Mouse (Mus musculus): ENCODE results near the gene Lamb2. TPM values are rescaled to one million over a fixed set of nuclear protein-coding genes. Genes with fewer than 3 reads are reported as not detected.
A peak's percentile ranks its signal among the peaks of the same experiment; 100 is the strongest.

The Lamb2 gene
- polyA plus RNA-seq, 1 experiment from 2014 or later, result 19.2 TPM

- no peak for ATAC-seq (ENCODE audit: low FRiP score, low TSS enrichment)
- H3K36me3 ChIP-seq (ENCODE audit: control insufficient read depth, insufficient read depth, low read length), result peaks cover 14% of the 10 kb centered on the region; the same call in 1 of the 2 replicates
- no peaks in the 10 kb centered on the region for H3K27me3 ChIP-seq (ENCODE audit: control insufficient read depth, insufficient read depth, low read length)
- peak overlapping the region; percentile 93 for H3K27ac ChIP-seq (replicated peaks)
- no peak for DNase-seq (ENCODE audit: low spot score)
- peaks cover 3% of the 10 kb centered on the region; the same call in 1 of the 2 replicates for H3K4me1 ChIP-seq (replicated peaks; ENCODE audit: control insufficient read depth, insufficient read depth)
- H3K4me3 ChIP-seq (ENCODE audit: low read depth, low read length), result peak overlapping the region; percentile 60
- no peak for TF ChIP-seq EP300 (optimal IDR thresholded peaks at IDR 0.05)
- no peak for TF ChIP-seq CTCF (IDR thresholded peaks at IDR 0.05; ENCODE audit: low read depth)
- 55% methylated on average over 5 of the region's 5 CpGs for WGBS
- H3K9me3 ChIP-seq (ENCODE audit: control insufficient read depth, low read length), result no peaks in the 10 kb centered on the region
- peak overlapping the region; percentile 63 for H3K4me2 ChIP-seq (replicated peaks; ENCODE audit: low read depth)
- no peak overlapping the region; the same call in 1 of the 2 replicates for H3K9ac ChIP-seq (ENCODE audit: low read length)
Observed at GRCm38 (mm10) chr9:108461675-108462074, 17.9 kb upstream of the Lamb2 start.

DNA sequence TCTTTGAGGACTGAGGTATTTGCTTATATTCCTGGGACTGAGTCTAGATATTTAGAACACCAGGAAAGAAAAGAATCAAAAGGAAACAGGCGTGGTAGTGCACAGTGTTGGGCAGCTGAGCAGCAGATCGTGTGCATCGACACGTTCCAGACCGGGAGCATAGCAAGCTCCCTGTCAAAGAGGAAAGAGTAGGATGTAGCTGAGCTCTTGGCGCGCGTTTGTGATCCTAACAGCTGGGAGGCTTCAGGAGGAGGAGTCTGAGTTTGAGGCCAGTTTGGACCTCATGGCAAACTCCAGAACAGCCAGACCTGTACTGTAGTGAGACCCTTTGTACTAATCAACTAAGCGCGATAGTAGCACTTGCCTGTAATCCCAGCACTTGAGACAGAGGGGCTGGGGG is 17.3 kb upstream of the Lamb2 start:
- no peak overlapping the region for H3K4me3 ChIP-seq (ENCODE audit: low read depth, low read length)
- H3K27ac ChIP-seq (replicated peaks), result peak overlapping the region; percentile 93
- ATAC-seq (ENCODE audit: low FRiP score, low TSS enrichment), result peak; percentile 33; the same call in 1 of the 2 replicates
- DNase-seq (ENCODE audit: low spot score), result peak; percentile 36
- no peaks in the 10 kb centered on the region for H3K9me3 ChIP-seq (ENCODE audit: control insufficient read depth, low read length)
- peak overlapping the region; percentile 41; the same call in 1 of the 2 replicates for H3K9ac ChIP-seq (ENCODE audit: low read length)
- TF ChIP-seq EP300 (optimal IDR thresholded peaks at IDR 0.05), result no peak
- TF ChIP-seq CTCF (IDR thresholded peaks at IDR 0.05; ENCODE audit: low read depth), result no peak
- H3K36me3 ChIP-seq (ENCODE audit: control insufficient read depth, insufficient read depth, low read length), result peaks cover 14% of the 10 kb centered on the region; the same call in 1 of the 2 replicates
- peak overlapping the region; percentile 63 for H3K4me2 ChIP-seq (replicated peaks; ENCODE audit: low read depth)
- H3K4me1 ChIP-seq (replicated peaks; ENCODE audit: control insufficient read depth, insufficient read depth), result peaks cover 3% of the 10 kb centered on the region; the same call in 1 of the 2 replicates
- no peaks in the 10 kb centered on the region for H3K27me3 ChIP-seq (ENCODE audit: control insufficient read depth, insufficient read depth, low read length)
- WGBS, result 32% methylated on average over 10 of the region's 10 CpGs

DNA sequence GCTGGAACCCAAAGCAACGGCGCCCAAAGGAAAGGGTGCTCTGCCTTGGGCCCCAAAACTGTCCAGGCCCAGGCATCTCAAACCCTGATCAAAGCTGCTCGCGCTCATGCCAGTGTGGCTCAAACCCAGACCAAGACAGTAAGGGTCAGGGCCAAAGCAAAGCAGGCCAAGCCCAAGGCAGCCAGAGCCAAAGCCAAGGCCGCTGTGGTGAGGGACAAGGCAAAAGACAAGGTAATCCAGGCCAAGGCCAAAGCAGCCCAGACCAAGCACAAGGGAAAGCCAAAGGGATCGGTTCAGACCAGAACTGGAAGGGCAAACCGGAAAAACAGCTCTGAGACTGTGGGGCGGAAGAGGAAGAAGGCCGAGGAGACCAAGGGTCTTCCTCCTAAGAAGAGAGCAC is 15.8 kb upstream of the Lamb2 start:
- H3K9ac ChIP-seq (ENCODE audit: low read length), result no peak overlapping the region
- H3K27ac ChIP-seq (replicated peaks), result no peak overlapping the region
- H3K9me3 ChIP-seq (ENCODE audit: control insufficient read depth, low read length), result no peaks in the 10 kb centered on the region
- H3K4me2 ChIP-seq (replicated peaks; ENCODE audit: low read depth), result no peak overlapping the region
- H3K4me1 ChIP-seq (replicated peaks; ENCODE audit: control insufficient read depth, insufficient read depth), result peaks cover 3% of the 10 kb centered on the region; the same call in 1 of the 2 replicates
- DNase-seq (ENCODE audit: low spot score), result no peak
- WGBS, result 93% methylated on average over 9 of the region's 9 CpGs
- no peak overlapping the region for H3K4me3 ChIP-seq (ENCODE audit: low read depth, low read length)
- TF ChIP-seq EP300 (optimal IDR thresholded peaks at IDR 0.05) (no peak), CTCF (IDR thresholded peaks at IDR 0.05; ENCODE audit: low read depth) (no peak)
- H3K36me3 ChIP-seq (ENCODE audit: control insufficient read depth, insufficient read depth, low read length), result peaks cover 14% of the 10 kb centered on the region; the same call in 1 of the 2 replicates
- H3K27me3 ChIP-seq (ENCODE audit: control insufficient read depth, insufficient read depth, low read length), result no peaks in the 10 kb centered on the region
- ATAC-seq (ENCODE audit: low FRiP score, low TSS enrichment), result no peak

DNA sequence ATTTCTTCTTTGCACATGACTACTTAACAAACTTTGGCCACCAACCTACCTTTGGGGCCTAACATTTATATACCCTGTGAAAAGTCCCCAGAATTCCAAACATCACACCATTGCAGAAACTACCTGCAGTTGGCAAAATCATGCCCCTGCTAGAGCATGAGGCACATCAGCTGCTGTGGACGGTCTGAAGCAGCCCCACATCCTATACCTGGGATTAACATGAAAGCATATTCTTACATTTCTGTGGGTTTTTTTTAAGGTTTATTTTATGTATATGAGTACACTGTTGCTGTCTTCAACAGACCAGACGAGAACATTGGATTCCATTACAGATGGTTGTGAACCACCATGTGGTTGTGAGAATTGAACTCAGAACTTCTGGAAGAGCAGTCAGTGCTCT is 13.3 kb upstream of the Lamb2 start:
- H3K36me3 ChIP-seq (ENCODE audit: control insufficient read depth, insufficient read depth, low read length), result peaks cover 14% of the 10 kb centered on the region; the same call in 1 of the 2 replicates
- no peak overlapping the region for H3K4me3 ChIP-seq (ENCODE audit: low read depth, low read length)
- peaks cover 3% of the 10 kb centered on the region; the same call in 1 of the 2 replicates for H3K4me1 ChIP-seq (replicated peaks; ENCODE audit: control insufficient read depth, insufficient read depth)
- no peak overlapping the region for H3K9ac ChIP-seq (ENCODE audit: low read length)
- no peaks in the 10 kb centered on the region for H3K9me3 ChIP-seq (ENCODE audit: control insufficient read depth, low read length)
- H3K27ac ChIP-seq (replicated peaks), result no peak overlapping the region
- TF ChIP-seq EP300 (optimal IDR thresholded peaks at IDR 0.05) (no peak), CTCF (IDR thresholded peaks at IDR 0.05; ENCODE audit: low read depth) (no peak)
- DNase-seq (ENCODE audit: low spot score) (no peak), ATAC-seq (ENCODE audit: low FRiP score, low TSS enrichment) (no peak)
- H3K4me2 ChIP-seq (replicated peaks; ENCODE audit: low read depth), result no peak overlapping the region
- no peaks in the 10 kb centered on the region for H3K27me3 ChIP-seq (ENCODE audit: control insufficient read depth, insufficient read depth, low read length)
- WGBS, result 91% methylated on average over 2 of the region's 2 CpGs

DNA sequence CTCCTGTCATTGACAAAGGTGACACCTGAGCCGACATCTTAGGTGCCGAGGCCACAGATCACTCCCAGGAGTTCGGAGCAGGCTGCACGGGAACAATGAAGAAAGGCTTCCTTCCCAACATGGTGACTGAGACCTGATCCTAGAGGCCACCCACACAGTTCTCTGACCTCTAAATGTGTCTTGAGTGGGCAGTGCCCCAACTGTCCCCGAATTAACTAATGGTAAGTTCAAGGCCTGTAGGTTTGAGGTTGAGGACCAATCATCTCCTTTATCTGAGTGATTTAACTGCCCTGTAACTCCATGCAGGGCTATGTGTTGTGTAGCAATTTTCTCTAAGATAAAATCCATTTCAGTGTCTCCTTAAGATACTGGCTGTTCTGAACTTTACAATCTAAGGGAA is 10.1 kb upstream of the Lamb2 start:
- H3K4me3 ChIP-seq (ENCODE audit: low read depth, low read length), result no peak overlapping the region
- H3K27me3 ChIP-seq (ENCODE audit: control insufficient read depth, insufficient read depth, low read length), result no peaks in the 10 kb centered on the region
- H3K4me1 ChIP-seq (replicated peaks; ENCODE audit: control insufficient read depth, insufficient read depth), result no peaks in the 10 kb centered on the region
- TF ChIP-seq CTCF (IDR thresholded peaks at IDR 0.05; ENCODE audit: low read depth), result no peak
- TF ChIP-seq EP300 (optimal IDR thresholded peaks at IDR 0.05), result no peak
- ATAC-seq (ENCODE audit: low FRiP score, low TSS enrichment), result no peak
- 64% methylated on average over 5 of the region's 5 CpGs for WGBS
- no peak for DNase-seq (ENCODE audit: low spot score)
- no peaks in the 10 kb centered on the region for H3K9me3 ChIP-seq (ENCODE audit: control insufficient read depth, low read length)
- H3K9ac ChIP-seq (ENCODE audit: low read length), result no peak overlapping the region
- H3K27ac ChIP-seq (replicated peaks), result no peak overlapping the region
- peaks cover 3% of the 10 kb centered on the region; the same call in 1 of the 2 replicates for H3K36me3 ChIP-seq (ENCODE audit: control insufficient read depth, insufficient read depth, low read length)
- no peak overlapping the region for H3K4me2 ChIP-seq (replicated peaks; ENCODE audit: low read depth)

GRCm38 (mm10) chr9:108469845-108470244 is 9.7 kb upstream of the Lamb2 start:
- TF ChIP-seq CTCF (IDR thresholded peaks at IDR 0.05; ENCODE audit: low read depth), result no peak
- no peak for TF ChIP-seq EP300 (optimal IDR thresholded peaks at IDR 0.05)
- Histone ChIP-seq H3K27ac (replicated peaks) (no peak overlapping the region), H3K27me3 (ENCODE audit: control insufficient read depth, insufficient read depth, low read length) (no peaks in the 10 kb centered on the region), H3K9me3 (ENCODE audit: control insufficient read depth, low read length) (no peaks in the 10 kb centered on the region), H3K9ac (ENCODE audit: low read length) (no peak overlapping the region), H3K4me2 (replicated peaks; ENCODE audit: low read depth) (no peak overlapping the region), H3K36me3 (ENCODE audit: control insufficient read depth, insufficient read depth, low read length) (peaks cover 3% of the 10 kb centered on the region; the same call in 1 of the 2 replicates), H3K4me1 (replicated peaks; ENCODE audit: control insufficient read depth, insufficient read depth) (no peaks in the 10 kb centered on the region), H3K4me3 (ENCODE audit: low read depth, low read length) (no peak overlapping the region)
- 48% methylated on average over 4 of the region's 4 CpGs for WGBS
- no peak for DNase-seq (ENCODE audit: low spot score)
- ATAC-seq (ENCODE audit: low FRiP score, low TSS enrichment), result no peak

All from stomach, postnatal 0 days (tissue).